Mouse (Mus musculus): ENCODE results near the gene Afm.

DNA sequence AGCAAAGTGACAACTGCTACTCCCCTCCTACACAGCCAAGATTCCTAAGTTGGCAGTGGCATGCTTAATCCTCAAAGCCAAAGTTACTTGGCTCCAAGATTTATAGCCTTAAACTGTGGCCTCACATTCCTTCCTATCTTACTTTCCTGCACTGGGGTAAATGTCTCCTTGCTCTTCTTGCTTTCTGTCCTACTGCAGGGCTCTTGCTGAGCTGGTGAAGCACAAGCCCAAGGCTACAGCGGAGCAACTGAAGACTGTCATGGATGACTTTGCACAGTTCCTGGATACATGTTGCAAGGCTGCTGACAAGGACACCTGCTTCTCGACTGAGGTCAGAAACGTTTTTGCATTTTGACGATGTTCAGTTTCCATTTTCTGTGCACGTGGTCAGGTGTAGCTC is 44.4 kb upstream of the Afm start:
- TF ChIP-seq EP300 (IDR thresholded peaks at IDR 0.05; ENCODE audit: low read depth) (no peak), CTCF (IDR thresholded peaks at IDR 0.05; ENCODE audit: low read depth) (no peak)
